Mouse (Mus musculus) cortical plate, adult 2 months (tissue): ENCODE measurements around the gene Etl4. TPM values are rescaled to one million over a fixed set of nuclear protein-coding genes. Genes with fewer than 3 reads are reported as not detected.

Source experiments
- H3K27ac ChIP-seq: fragments of 200-500 bp; 2 replicates; pipeline ENCODE4 v1.5.1; 2012; ENCODE audit warnings: low read length, control low read depth, inconsistent platforms; ENCODE audit not compliant: insufficient read depth
- H3K4me1 ChIP-seq: fragments of 200-500 bp; 2 replicates; pipeline ENCODE4 v1.6.1; 2011; ENCODE audit warnings: low read length; ENCODE audit not compliant: control insufficient read depth, insufficient read depth
- H3K4me3 ChIP-seq: fragments of 200-500 bp; 2 replicates; pipeline ENCODE4 v1.5.1; 2011; ENCODE audit warnings: mild to moderate bottlenecking, low read length, control low read depth; ENCODE audit not compliant: insufficient read depth
- CTCF ChIP-seq: fragments of 200-500 bp; IDR thresholded peaks from 2 replicates; pipeline ENCODE4 v1.5.1; 2011; ENCODE audit warnings: mild to moderate bottlenecking, control low read depth, low read length; ENCODE audit not compliant: insufficient read depth; ENCODE audit errors: extremely low read depth
- POLR2A ChIP-seq: fragments of 200-500 bp; IDR thresholded peaks from 2 replicates; pipeline ENCODE4 v1.6.1; 2011; ENCODE audit warnings: mild to moderate bottlenecking, low read length, control low read depth; ENCODE audit not compliant: insufficient read depth; ENCODE audit errors: extremely low read depth
- polyA plus RNA-seq: library from polyadenylated mRNA; depleted of rRNA; stranded (reverse); fragments of >200 nt; gene quantifications from 2 replicates; pipeline ENCODE4 v1.2.3, GENCODE M21; 2012

Etl4 gene
- polyA plus RNA-seq, 1 experiment = 90.7 TPM

DNA sequence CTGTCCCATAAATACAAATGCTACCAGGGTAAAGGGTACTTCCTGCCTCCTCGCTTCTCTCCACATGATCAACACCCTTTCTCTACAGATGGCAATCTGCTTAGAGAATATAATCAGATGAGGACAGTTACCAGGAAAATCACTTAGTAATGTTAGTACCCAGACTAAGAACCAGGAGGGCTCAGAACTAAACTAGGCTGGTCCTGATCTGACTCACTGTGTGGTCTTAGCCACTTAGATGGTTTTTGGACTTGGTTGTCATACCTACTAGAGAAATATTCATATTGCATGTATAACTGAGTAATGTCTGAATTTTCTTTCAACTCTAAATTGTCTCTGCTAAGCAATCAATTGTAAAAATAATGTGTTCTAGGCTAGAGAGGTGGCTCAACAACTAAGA, 662.4 kb downstream of the Etl4 start:
- no peaks in the 10 kb centered on the region for H3K4me1 ChIP-seq
- H3K4me3 ChIP-seq = no peak overlapping the region
- no peak for TF ChIP-seq POLR2A
- no peak for TF ChIP-seq CTCF
- no peak overlapping the region for H3K27ac ChIP-seq

GRCm38 (mm10) chr2:20580331-20580730, 670.8 kb downstream of the Etl4 start:
- TF ChIP-seq CTCF = no peak
- TF ChIP-seq POLR2A = no peak
- no peak overlapping the region for H3K4me3 ChIP-seq
- H3K4me1 ChIP-seq = no peaks in the 10 kb centered on the region
- no peak overlapping the region for H3K27ac ChIP-seq

DNA sequence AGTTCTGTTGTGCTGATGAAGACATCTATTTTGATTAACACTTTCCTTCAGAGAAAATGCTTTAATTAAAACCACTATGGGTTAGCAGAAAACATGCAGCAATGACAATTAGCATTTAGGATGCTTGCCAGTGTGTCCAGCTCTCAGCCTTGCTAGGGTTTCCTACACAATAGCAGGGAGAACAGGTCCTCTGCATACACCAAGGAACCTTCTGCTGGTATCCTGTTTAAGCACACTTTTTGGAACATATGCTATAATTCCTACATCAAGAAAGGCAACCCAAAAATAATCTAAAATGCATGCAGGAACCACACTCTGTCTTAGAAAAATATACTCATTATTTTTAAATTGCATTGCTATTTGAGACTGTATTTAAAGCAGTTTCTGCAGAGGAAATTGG, 673.5 kb downstream of the Etl4 start:
- Histone ChIP-seq H3K4me1 (no peaks in the 10 kb centered on the region), H3K4me3 (no peak overlapping the region), H3K27ac (no peak overlapping the region)
- no peak for TF ChIP-seq POLR2A
- no peak for TF ChIP-seq CTCF

GRCm38 (mm10) chr2:20583562-20584153, 674.1 kb downstream of the Etl4 start:
- TF ChIP-seq CTCF (no peak), POLR2A (no peak)

GRCm38 (mm10) chr2:20587913-20588312, 678.3 kb downstream of the Etl4 start:
- Histone ChIP-seq H3K27ac (no peak overlapping the region), H3K4me1 (no peaks in the 10 kb centered on the region), H3K4me3 (no peak overlapping the region)
- TF ChIP-seq CTCF = no peak

More at GRCm38 (mm10) chr2:20583562-20584153, 674.1 kb downstream of the Etl4 start:
- no peaks in the 10 kb centered on the region for H3K4me1 ChIP-seq
- H3K4me3 ChIP-seq = no peak overlapping the region
- peak overlapping the region; percentile 6; the same call in 1 of the 2 replicates for H3K27ac ChIP-seq

DNA sequence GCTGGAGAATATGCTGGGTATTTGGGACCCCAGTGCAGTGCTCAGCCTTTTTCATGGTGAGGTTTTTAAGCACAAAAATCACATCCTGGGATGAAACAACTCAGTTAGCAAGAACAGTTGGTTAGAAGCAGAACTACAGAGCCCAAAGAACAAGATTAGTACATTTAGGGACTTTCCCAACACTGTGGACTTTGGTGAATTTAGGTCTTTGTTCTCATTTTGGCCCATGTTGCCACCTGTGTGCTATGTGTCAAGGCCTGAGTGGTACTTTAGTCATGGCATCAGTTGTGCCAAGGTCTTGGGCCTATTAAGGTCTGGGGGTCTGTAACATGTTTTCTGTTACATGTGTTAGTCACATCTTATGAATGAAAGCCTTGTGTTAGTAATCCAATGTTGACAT, 679.1 kb downstream of the Etl4 start:
- no peak overlapping the region for H3K4me3 ChIP-seq
- no peaks in the 10 kb centered on the region for H3K4me1 ChIP-seq
- no peak for TF ChIP-seq POLR2A
- no peak for TF ChIP-seq CTCF
- H3K27ac ChIP-seq = no peak overlapping the region

DNA sequence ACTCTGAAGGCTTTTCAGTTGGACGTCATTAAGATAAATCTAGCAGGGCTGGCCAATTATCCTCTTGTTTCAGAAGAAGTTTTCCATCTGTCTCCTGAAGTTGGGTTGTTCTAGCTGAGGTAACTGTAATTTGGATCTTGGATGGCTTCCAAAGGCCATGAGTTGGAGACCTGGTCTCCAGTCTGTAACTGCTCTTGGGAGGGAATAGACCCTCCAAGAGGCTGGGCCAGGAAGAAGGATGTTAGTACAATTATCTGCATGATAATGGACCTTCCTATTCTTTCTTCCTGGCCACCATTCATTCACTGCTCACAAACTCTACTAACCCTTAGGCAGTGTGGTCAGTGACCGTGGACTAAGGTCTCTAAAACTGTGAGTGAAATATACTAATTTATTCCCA, 684.5 kb downstream of the Etl4 start:
- TF ChIP-seq POLR2A (no peak), CTCF (no peak)
- no peak overlapping the region for H3K27ac ChIP-seq
- H3K4me1 ChIP-seq = no peaks in the 10 kb centered on the region
- H3K4me3 ChIP-seq = no peak overlapping the region

GRCm38 (mm10) chr2:20595000-20595399, 685.4 kb downstream of the Etl4 start:
- Histone ChIP-seq H3K4me3 (no peak overlapping the region), H3K4me1 (no peaks in the 10 kb centered on the region), H3K27ac (no peak overlapping the region)
- no peak for TF ChIP-seq CTCF
- no peak for TF ChIP-seq POLR2A

GRCm38 (mm10) chr2:20596558-20596957, 687.0 kb downstream of the Etl4 start:
- TF ChIP-seq POLR2A (no peak), CTCF (no peak)
- Histone ChIP-seq H3K4me1 (no peaks in the 10 kb centered on the region), H3K4me3 (no peak overlapping the region), H3K27ac (no peak overlapping the region)

DNA sequence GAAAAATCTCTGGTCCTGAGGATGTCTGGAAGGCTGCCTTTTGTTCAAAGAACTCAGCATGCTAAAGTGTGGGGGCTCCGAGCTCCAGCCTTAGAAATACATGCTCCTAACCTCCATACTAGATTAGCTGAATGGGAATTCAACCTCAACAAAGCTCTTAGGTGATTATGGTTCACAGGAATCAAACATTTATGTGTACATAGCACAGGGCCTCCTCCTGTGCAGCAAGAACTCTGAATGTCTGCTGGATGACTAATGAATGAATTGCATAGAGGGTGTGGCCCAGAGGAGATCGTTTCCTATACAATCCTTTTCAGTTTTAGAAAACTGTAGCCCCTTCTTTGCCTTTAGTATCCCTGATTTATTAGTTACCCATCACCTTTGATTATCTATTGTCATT, 687.6 kb downstream of the Etl4 start:
- no peaks in the 10 kb centered on the region for H3K4me1 ChIP-seq
- no peak overlapping the region for H3K27ac ChIP-seq
- no peak for TF ChIP-seq CTCF
- no peak for TF ChIP-seq POLR2A
- no peak overlapping the region for H3K4me3 ChIP-seq

- H3K4me3 ChIP-seq = no peak overlapping the region
- no peaks in the 10 kb centered on the region for H3K4me1 ChIP-seq
- TF ChIP-seq POLR2A = no peak
- no peak overlapping the region for H3K27ac ChIP-seq
These were observed 693.1 kb downstream of the Etl4 start for GRCm38 (mm10) chr2:20602656-20603055.
